Mouse (Mus musculus): ENCODE data around the gene Mill2.
"Not testable (repeated sequence)": the region's sequence is repeated elsewhere in the genome, so short reads cannot be mapped to it uniquely, and the experiment has no call there.

The Mill2 gene

DNA sequence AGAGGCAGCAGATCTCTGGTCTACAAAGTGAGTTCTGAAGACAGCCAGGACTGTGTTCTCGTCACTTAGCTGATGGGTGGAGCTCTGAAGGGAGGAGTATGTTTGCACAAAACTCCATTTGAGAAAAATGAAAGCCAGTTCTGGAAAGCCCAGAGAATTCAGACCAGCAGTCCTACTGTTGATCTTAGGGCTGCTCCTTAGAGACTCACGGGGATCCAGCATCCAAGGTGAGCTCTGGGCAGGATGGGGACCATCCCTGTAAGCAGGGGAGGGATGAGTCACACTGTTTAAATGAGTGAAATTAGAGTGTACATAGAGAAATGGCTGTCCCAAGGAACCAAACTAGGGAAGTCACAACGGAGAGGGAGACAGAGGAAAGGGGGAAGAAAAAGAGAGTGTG, at the start of gene Mill2:
Gene Mill2, plus strand, starts transcription at position 102 of the 400 bp plus-strand sequence.
- DNase-seq (ENCODE audit: low spot score in 2 of 2), result no peak

GRCm38 (mm10) chr7:18790671-18791070, 49.1 kb upstream of the Mill2 start:
- not testable (repeated sequence) for DNase-seq (ENCODE audit: low spot score in 2 of 2)

DNA sequence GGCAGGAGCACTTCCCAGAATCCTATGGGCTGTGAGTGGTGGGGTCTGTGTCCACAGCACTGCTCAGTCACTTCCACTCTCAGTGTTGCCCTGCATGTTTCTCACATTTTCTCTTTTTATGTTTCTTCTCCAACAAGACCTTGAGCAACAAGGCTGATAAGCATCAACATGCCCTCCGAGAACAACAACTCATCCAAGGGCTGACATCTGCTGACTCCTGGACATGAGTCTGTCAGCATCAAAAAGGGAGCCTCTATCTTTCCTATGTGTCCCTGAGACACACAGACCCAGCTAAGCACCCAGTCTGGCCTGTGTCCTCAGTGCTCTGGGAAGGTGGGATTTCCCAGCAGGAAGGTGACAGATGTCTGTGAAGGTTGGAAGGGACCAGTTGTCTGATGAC, 41.3 kb upstream of the Mill2 start, which contains the start of gene Psg19:
Gene Psg19, minus strand, starts transcription at position 101 of the 400 bp plus-strand sequence.
- DNase-seq (ENCODE audit: low spot score in 2 of 2), result no peak

DNA sequence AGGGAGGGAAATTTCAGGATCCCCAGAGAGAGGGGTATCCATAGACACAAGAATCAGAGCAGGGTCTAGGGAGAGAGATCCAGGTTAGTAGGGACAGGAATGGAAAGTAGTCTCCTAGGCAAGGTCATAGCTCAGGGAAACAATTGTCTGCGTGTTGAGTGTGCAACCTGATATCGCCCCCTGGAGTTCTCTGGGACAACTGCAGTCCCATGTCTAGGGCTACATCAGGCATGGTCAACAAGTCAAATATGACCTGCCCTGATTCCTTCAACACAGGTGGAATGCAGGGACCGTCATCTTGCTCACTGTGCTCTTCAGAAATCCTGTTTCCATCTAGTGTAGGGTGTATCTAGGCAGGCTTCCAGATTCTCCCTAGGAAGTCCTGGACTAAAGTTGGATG, 40.6 kb upstream of the Mill2 start:
- no peak for DNase-seq (ENCODE audit: low spot score in 2 of 2)

GRCm38 (mm10) chr7:18803526-18803925, 36.2 kb upstream of the Mill2 start:
- no peak for DNase-seq (ENCODE audit: low spot score in 2 of 2)

- no peak for DNase-seq (ENCODE audit: low spot score in 2 of 2)
Measured at GRCm38 (mm10) chr7:18818301-18818700, 21.5 kb upstream of the Mill2 start.

DNA sequence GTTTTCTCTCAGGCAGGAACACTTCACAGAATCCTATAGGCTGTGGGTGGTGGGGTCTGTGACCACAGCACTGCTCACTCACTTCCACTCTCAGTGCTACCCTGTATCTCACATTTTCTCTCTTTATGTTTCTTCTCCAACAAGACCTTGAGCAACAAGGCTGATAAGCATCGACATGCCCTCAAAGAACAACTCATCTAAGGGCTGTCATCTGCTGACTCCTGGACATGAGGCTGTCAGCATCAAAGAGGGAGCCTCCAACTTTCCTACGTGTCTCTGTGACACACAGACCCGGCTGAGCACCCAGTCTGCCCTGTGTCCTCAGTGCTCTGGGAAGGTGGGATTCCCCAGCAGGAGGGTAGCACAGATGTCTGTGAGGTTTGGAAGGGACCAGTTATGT, 18.3 kb upstream of the Mill2 start, which contains the start of gene Psg17:
Gene Psg17, minus strand, starts transcription at position 101 of the 400 bp plus-strand sequence.
- DNase-seq (ENCODE audit: low spot score in 2 of 2), result no peak

GRCm38 (mm10) chr7:18827792-18828546, 11.8 kb upstream of the Mill2 start:
- no peak for DNase-seq (ENCODE audit: low spot score in 2 of 2)

DNA sequence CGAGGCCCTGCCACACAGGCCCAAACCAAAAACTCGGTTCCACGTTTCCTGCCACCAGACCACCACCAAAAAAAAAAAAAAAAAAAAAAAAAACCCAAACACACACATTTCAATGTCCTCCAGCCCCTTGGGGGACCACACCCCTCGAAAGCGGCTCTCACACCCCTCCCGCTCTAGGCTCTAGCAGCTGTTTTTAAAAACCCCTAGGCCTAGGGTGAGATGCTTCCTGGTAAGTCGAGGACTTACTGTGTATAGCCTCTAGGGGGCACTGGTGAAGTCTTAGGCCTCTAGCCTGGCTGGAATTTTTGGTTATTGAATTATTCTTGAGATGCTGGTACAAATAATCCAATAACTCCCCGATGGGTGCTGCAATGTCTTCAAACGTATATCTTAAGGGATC, 11.2 kb upstream of the Mill2 start:
- DNase-seq (ENCODE audit: low spot score in 2 of 2), result no peak

DNA sequence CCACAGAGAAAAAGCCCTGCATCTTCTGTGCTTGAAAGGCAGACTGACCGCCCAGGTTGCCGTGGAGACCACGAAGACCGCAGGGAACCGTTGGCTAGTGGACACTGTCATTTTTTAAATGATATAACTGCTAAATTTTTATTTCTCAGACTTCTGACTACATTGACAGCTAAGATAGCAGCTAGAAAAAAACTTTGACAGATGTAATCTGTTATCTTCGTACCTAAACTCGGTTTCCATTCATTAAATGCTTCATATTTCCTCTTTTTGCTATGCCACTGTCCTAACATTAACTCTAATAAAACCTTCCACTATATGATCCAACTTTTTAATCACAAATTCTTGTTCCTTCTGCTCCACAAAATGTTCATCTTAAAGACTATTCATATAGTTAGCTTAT, 10.2 kb upstream of the Mill2 start:
- DNase-seq (ENCODE audit: low spot score in 2 of 2), result no peak

DNA sequence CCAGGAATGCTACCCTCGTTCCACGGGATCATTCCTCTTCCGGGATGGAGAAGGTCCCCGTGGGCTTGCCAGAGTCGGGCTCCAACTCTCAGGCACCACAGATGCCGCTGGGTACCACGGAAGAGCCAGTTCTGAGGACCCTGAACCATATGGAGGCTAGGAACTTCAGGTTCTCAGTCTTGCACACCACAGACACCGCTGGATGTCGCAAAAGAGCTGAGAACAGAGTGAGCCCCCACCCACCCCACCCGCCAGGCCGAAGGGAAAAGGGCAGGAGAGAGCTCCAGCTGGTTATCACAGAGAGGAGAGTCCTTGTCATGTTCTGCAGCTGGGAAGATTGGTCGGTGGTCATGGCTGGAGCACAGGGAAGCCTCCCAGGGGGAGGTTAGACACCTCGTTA, 7.5 kb upstream of the Mill2 start:
- no peak for DNase-seq (ENCODE audit: low spot score in 2 of 2)

DNA sequence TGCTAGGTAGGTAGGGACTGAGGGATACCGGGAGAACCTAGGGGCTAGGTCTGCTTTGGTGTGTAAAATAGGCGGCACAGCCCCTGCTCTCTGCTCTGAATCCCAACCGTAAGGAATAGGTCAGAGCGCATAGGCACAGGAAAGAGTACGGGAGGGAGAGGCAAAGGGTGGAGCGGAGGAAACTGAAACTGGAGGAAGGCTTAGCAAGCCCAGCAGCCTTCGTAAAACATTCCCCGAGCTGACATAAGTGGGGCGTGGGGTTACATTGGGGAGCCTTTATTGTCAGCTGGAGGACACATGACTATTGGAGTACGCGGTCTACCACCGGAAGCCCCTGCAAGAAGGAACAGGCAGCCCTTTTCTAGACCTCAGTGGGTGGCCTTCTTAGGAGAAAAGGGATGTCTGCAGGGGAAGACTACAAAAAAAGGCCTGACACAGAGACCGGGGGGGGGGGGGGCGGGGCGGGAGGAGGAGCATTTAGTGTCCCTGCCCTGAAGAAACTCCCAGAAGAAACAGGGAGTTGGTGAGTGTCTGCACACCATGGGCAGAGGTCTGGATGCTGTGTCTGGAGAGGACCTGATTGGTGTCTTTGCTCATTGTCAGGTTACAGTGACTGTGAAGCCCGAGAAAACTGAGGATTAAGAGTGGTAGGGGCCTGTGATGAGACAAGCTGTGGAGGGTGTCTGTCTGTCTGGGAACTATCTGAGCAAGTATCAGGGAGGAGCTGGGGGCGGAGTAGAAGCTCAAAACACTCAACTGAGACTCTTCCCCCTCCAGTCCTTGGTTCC, 814 bp downstream of the Mill2 start:
- no peak for DNase-seq (ENCODE audit: low spot score in 2 of 2)

DNA sequence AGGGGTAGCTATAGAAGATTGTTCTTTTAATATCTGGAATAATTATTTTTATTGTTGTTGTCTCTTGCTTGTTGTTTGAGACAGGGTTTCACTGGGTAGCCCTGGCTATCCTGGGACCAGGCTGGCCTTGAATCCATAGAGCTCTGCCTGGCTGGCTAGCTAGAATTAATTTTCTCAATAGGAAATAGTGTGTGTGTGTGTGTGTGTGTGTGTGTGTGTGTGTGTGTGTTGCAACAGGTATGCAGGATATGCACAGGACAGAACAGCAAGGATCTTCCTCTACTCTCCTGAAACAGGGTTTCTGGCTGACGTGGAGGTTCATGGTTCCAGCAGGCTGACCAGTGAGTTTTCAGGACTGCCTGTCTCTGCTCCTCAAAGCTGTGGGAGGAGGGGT, 1.4 kb downstream of the Mill2 start:
- no peak for DNase-seq (ENCODE audit: low spot score in 2 of 2)

GRCm38 (mm10) chr7:18844811-18845210, 5.0 kb downstream of the Mill2 start:
- DNase-seq (ENCODE audit: low spot score in 2 of 2), result no peak

- no peak for DNase-seq (ENCODE audit: low spot score in 2 of 2)
Measured at GRCm38 (mm10) chr7:18848395-18848794, 8.6 kb downstream of the Mill2 start.

DNA sequence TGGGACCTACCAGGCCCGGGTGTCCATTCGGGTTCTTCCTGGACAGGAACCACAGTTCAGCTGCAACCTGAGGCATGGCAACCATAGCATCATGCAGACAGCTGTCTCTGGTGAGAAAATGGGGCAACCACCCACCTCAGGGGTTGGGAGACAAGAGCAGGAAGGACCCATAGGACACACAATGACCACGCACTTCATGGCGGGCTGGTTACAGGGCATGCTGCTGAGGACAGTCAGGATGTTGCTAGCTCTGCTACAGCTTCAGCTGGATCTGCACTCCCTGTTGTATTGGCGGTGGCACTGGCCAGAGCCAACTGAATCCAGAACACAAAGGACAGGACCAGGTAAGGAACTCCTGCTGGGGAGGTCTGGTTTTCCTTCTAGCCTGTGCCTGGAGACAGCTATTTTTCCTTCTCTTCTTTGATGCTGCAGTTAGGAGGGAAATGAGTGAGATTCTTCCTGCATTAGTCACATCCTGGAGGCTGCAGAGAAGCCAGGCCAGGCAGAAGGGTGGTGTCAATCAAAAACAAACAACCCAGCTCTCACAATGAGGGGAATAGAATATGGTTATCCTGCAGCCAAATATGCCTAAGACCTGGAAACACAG, 18.6 kb downstream of the Mill2 start:
- no peak for DNase-seq (ENCODE audit: low spot score in 2 of 2)

- DNase-seq (ENCODE audit: low spot score in 2 of 2), result no peak
Measured at GRCm38 (mm10) chr7:18862801-18863200, 23.0 kb downstream of the Mill2 start.

- DNase-seq (ENCODE audit: low spot score in 2 of 2), result no peak
Measured at GRCm38 (mm10) chr7:18868491-18868890, 28.7 kb downstream of the Mill2 start.

DNA sequence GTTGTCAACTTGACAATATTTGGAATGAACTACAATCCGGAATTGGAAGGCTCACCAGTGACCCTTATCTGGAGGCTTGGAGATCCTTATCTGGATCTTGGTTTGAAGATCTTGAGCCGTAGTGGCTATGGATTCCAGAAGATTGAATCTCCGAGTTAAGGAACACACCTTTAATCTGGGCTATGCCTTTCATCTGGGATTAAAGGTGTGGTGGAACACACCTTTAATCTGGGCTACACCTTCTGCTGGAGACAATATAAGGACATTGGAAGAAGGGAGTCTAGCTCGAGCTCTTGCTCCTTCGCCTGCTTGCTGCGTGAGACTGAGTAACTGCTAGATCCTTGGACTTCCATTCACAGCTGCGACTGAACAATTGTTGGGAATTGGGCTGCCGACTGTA, 31.3 kb downstream of the Mill2 start, which contains the start of gene Pglyrp1:
Gene Pglyrp1, plus strand, starts transcription at position 301 of the 400 bp plus-strand sequence.
- not testable (repeated sequence) for DNase-seq (ENCODE audit: low spot score in 2 of 2)

DNA sequence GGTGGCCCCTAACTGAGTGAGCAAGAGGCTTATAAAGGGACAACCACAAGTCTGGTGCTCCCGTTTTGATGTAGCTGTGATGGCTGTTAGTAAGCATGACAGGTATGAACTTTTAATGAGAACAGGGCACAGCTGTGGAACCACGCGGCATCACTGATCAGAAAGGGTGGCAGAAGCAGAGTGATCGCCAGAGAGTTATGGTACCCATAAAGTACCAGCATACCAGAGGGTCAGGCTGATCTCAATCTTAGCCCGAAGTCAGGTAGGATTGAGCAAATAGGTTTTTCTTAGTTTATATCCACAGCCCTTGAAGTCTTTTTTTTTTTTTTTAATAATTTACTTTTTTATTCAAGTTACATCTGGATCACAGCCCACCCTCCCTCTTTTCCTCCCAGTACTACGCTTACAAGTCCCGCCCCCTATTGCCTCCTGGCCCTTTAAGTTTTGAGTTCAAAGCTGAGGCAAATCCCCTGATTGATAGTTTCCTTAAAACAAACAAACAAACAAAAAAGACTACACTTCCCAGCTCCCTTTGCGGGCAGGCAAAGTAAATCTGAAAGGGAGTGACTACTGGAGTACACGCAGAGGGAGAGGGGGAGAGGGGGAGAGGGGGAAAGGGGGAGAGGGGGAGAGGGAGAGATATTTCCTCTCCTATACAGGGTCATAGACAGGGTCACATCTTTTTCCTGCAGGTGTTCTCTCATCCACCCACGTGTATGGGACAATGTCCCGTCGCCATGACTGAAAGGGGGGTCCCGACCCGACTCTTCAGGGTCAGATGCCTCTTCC, 32.4 kb downstream of the Mill2 start:
- no peak for DNase-seq (ENCODE audit: low spot score in 2 of 2)

GRCm38 (mm10) chr7:18872816-18873215, 33.0 kb downstream of the Mill2 start:
- no peak for DNase-seq (ENCODE audit: low spot score in 2 of 2)

- DNase-seq (ENCODE audit: low spot score in 2 of 2), result peak in 1 of 2 experiments; percentile 57
Measured at GRCm38 (mm10) chr7:18873253-18873652, 33.5 kb downstream of the Mill2 start.
